Mouse (Mus musculus): ENCODE data around the gene Ptprg. TPM values are rescaled to one million over a fixed set of nuclear protein-coding genes. Genes with fewer than 3 reads are reported as not detected.

Gene Ptprg
- polyA plus RNA-seq, 1 experiment from 2014 or later: 38.7 TPM

GRCm38 (mm10) chr14:11667762-11668161, 114.4 kb downstream of the Ptprg start:
- 29% methylated on average over 3 of the region's 3 CpGs for WGBS
- Histone ChIP-seq H3K4me1 (ENCODE audit: insufficient read depth, low read length) (peaks cover 14% of the 10 kb centered on the region), H3K27ac (ENCODE audit: low read length) (no peak overlapping the region), H3K4me2 (replicated peaks; ENCODE audit: low read depth, low read length) (no peak overlapping the region), H3K4me3 (ENCODE audit: low read length) (no peak overlapping the region), H3K9me3 (ENCODE audit: low read length) (no peaks in the 10 kb centered on the region), H3K36me3 (ENCODE audit: insufficient read depth, low read length) (no peaks in the 10 kb centered on the region), H3K27me3 (ENCODE audit: insufficient read depth, low read length) (no peaks in the 10 kb centered on the region), H3K9ac (replicated peaks; ENCODE audit: low read length) (no peak overlapping the region)
- peak; percentile 57; the same call in 1 of the 2 replicates for ATAC-seq (ENCODE audit: low FRiP score, low TSS enrichment)

GRCm38 (mm10) chr14:11670847-11671246, 117.5 kb downstream of the Ptprg start:
- no peak for ATAC-seq (ENCODE audit: low FRiP score, low TSS enrichment)
- H3K4me3 ChIP-seq (ENCODE audit: low read length): no peak overlapping the region
- 21% methylated on average over 6 of the region's 6 CpGs for WGBS
- no peak overlapping the region for H3K27ac ChIP-seq (ENCODE audit: low read length)
- H3K27me3 ChIP-seq (ENCODE audit: insufficient read depth, low read length): no peaks in the 10 kb centered on the region
- no peaks in the 10 kb centered on the region for H3K9me3 ChIP-seq (ENCODE audit: low read length)
- peaks cover 17% of the 10 kb centered on the region for H3K4me1 ChIP-seq (ENCODE audit: insufficient read depth, low read length)
- H3K9ac ChIP-seq (replicated peaks; ENCODE audit: low read length): no peak overlapping the region
- H3K4me2 ChIP-seq (replicated peaks; ENCODE audit: low read depth, low read length): no peak overlapping the region
- no peaks in the 10 kb centered on the region for H3K36me3 ChIP-seq (ENCODE audit: insufficient read depth, low read length)

- peaks cover 5% of the 10 kb centered on the region for H3K4me1 ChIP-seq (ENCODE audit: insufficient read depth, low read length)
- WGBS: 61% methylated on average over 3 of the region's 3 CpGs
- no peak overlapping the region for H3K9ac ChIP-seq (replicated peaks; ENCODE audit: low read length)
- no peaks in the 10 kb centered on the region for H3K27me3 ChIP-seq (ENCODE audit: insufficient read depth, low read length)
- H3K4me2 ChIP-seq (replicated peaks; ENCODE audit: low read depth, low read length): no peak overlapping the region
- H3K36me3 ChIP-seq (ENCODE audit: insufficient read depth, low read length): no peaks in the 10 kb centered on the region
- H3K9me3 ChIP-seq (ENCODE audit: low read length): no peaks in the 10 kb centered on the region
- H3K27ac ChIP-seq (ENCODE audit: low read length): no peak overlapping the region
- ATAC-seq (ENCODE audit: low FRiP score, low TSS enrichment): no peak
- H3K4me3 ChIP-seq (ENCODE audit: low read length): no peak overlapping the region
Measured at GRCm38 (mm10) chr14:11672981-11673547, 119.7 kb downstream of the Ptprg start.

- WGBS: 81% methylated on average over 4 of the region's 4 CpGs
- Histone ChIP-seq H3K27ac (ENCODE audit: low read length) (no peak overlapping the region), H3K4me2 (replicated peaks; ENCODE audit: low read depth, low read length) (no peak overlapping the region), H3K4me3 (ENCODE audit: low read length) (no peak overlapping the region), H3K9ac (replicated peaks; ENCODE audit: low read length) (no peak overlapping the region), H3K27me3 (ENCODE audit: insufficient read depth, low read length) (no peaks in the 10 kb centered on the region), H3K36me3 (ENCODE audit: insufficient read depth, low read length) (no peaks in the 10 kb centered on the region), H3K9me3 (ENCODE audit: low read length) (no peaks in the 10 kb centered on the region), H3K4me1 (ENCODE audit: insufficient read depth, low read length) (peaks cover 23% of the 10 kb centered on the region)
- ATAC-seq (ENCODE audit: low FRiP score, low TSS enrichment): no peak
Measured at GRCm38 (mm10) chr14:11678201-11678600, 124.9 kb downstream of the Ptprg start.

- no peaks in the 10 kb centered on the region for H3K36me3 ChIP-seq (ENCODE audit: insufficient read depth, low read length)
- no peaks in the 10 kb centered on the region for H3K9me3 ChIP-seq (ENCODE audit: low read length)
- no peaks in the 10 kb centered on the region for H3K27me3 ChIP-seq (ENCODE audit: insufficient read depth, low read length)
- H3K4me3 ChIP-seq (ENCODE audit: low read length): no peak overlapping the region
- no peak for ATAC-seq (ENCODE audit: low FRiP score, low TSS enrichment)
- H3K4me2 ChIP-seq (replicated peaks; ENCODE audit: low read depth, low read length): no peak overlapping the region
- H3K9ac ChIP-seq (replicated peaks; ENCODE audit: low read length): no peak overlapping the region
- H3K27ac ChIP-seq (ENCODE audit: low read length): no peak overlapping the region
- peaks cover 32% of the 10 kb centered on the region for H3K4me1 ChIP-seq (ENCODE audit: insufficient read depth, low read length)
- 69% methylated on average over 3 of the region's 3 CpGs for WGBS
Measured at GRCm38 (mm10) chr14:11679741-11680140, 126.4 kb downstream of the Ptprg start.

- H3K9me3 ChIP-seq (ENCODE audit: low read length): no peaks in the 10 kb centered on the region
- no peak overlapping the region for H3K27ac ChIP-seq (ENCODE audit: low read length)
- H3K4me3 ChIP-seq (ENCODE audit: low read length): no peak overlapping the region
- H3K4me2 ChIP-seq (replicated peaks; ENCODE audit: low read depth, low read length): no peak overlapping the region
- H3K4me1 ChIP-seq (ENCODE audit: insufficient read depth, low read length): peaks cover 32% of the 10 kb centered on the region
- no peaks in the 10 kb centered on the region for H3K27me3 ChIP-seq (ENCODE audit: insufficient read depth, low read length)
- H3K9ac ChIP-seq (replicated peaks; ENCODE audit: low read length): no peak overlapping the region
- WGBS: 83% methylated on average over 2 of the region's 2 CpGs
- no peaks in the 10 kb centered on the region for H3K36me3 ChIP-seq (ENCODE audit: insufficient read depth, low read length)
- ATAC-seq (ENCODE audit: low FRiP score, low TSS enrichment): no peak
Measured at GRCm38 (mm10) chr14:11680621-11681020, 127.3 kb downstream of the Ptprg start.

GRCm38 (mm10) chr14:11682441-11682840, 129.1 kb downstream of the Ptprg start:
- ATAC-seq (ENCODE audit: low FRiP score, low TSS enrichment): no peak; the same call in 1 of the 2 replicates
- Histone ChIP-seq H3K9ac (replicated peaks; ENCODE audit: low read length) (no peak overlapping the region), H3K9me3 (ENCODE audit: low read length) (no peaks in the 10 kb centered on the region), H3K27me3 (ENCODE audit: insufficient read depth, low read length) (no peaks in the 10 kb centered on the region), H3K27ac (ENCODE audit: low read length) (no peak overlapping the region), H3K4me1 (ENCODE audit: insufficient read depth, low read length) (peaks cover 32% of the 10 kb centered on the region), H3K4me2 (replicated peaks; ENCODE audit: low read depth, low read length) (no peak overlapping the region), H3K4me3 (ENCODE audit: low read length) (no peak overlapping the region), H3K36me3 (ENCODE audit: insufficient read depth, low read length) (no peaks in the 10 kb centered on the region)
- whole genome bisulfite sequencing: 26% methylated on average over 3 of the region's 3 CpGs

GRCm38 (mm10) chr14:11683386-11684081, 130.2 kb downstream of the Ptprg start:
- Histone ChIP-seq H3K4me3 (ENCODE audit: low read length) (no peak overlapping the region), H3K27me3 (ENCODE audit: insufficient read depth, low read length) (no peaks in the 10 kb centered on the region), H3K27ac (ENCODE audit: low read length) (peak overlapping the region; percentile 55; the same call in 1 of the 2 replicates), H3K9me3 (ENCODE audit: low read length) (no peaks in the 10 kb centered on the region), H3K9ac (replicated peaks; ENCODE audit: low read length) (no peak overlapping the region), H3K4me1 (ENCODE audit: insufficient read depth, low read length) (peaks cover 32% of the 10 kb centered on the region), H3K4me2 (replicated peaks; ENCODE audit: low read depth, low read length) (no peak overlapping the region), H3K36me3 (ENCODE audit: insufficient read depth, low read length) (no peaks in the 10 kb centered on the region)
- WGBS: 32% methylated on average over 10 of the region's 10 CpGs
- peak; percentile 54 for ATAC-seq (ENCODE audit: low FRiP score, low TSS enrichment)

- WGBS: 31% methylated on average over 2 of the region's 2 CpGs
- ATAC-seq (ENCODE audit: low FRiP score, low TSS enrichment): peak; percentile 52; the same call in 1 of the 2 replicates
- no peaks in the 10 kb centered on the region for H3K9me3 ChIP-seq (ENCODE audit: low read length)
- H3K9ac ChIP-seq (replicated peaks; ENCODE audit: low read length): no peak overlapping the region
- no peaks in the 10 kb centered on the region for H3K36me3 ChIP-seq (ENCODE audit: insufficient read depth, low read length)
- peaks cover 32% of the 10 kb centered on the region for H3K4me1 ChIP-seq (ENCODE audit: insufficient read depth, low read length)
- H3K27ac ChIP-seq (ENCODE audit: low read length): peak overlapping the region; percentile 17; the same call in 1 of the 2 replicates
- H3K4me2 ChIP-seq (replicated peaks; ENCODE audit: low read depth, low read length): no peak overlapping the region
- no peaks in the 10 kb centered on the region for H3K27me3 ChIP-seq (ENCODE audit: insufficient read depth, low read length)
- H3K4me3 ChIP-seq (ENCODE audit: low read length): no peak overlapping the region
Measured at GRCm38 (mm10) chr14:11684104-11684503, 130.8 kb downstream of the Ptprg start.

- 90% methylated on average over 1 of the region's 1 CpGs for WGBS
Measured at GRCm38 (mm10) chr14:11687541-11687940, 134.2 kb downstream of the Ptprg start.

More at GRCm38 (mm10) chr14:11687541-11687940, 134.2 kb downstream of the Ptprg start:
- Histone ChIP-seq H3K4me3 (ENCODE audit: low read length) (no peak overlapping the region), H3K9me3 (ENCODE audit: low read length) (no peaks in the 10 kb centered on the region), H3K4me1 (ENCODE audit: insufficient read depth, low read length) (peaks cover 18% of the 10 kb centered on the region), H3K27ac (ENCODE audit: low read length) (no peak overlapping the region), H3K9ac (replicated peaks; ENCODE audit: low read length) (no peak overlapping the region), H3K36me3 (ENCODE audit: insufficient read depth, low read length) (no peaks in the 10 kb centered on the region), H3K4me2 (replicated peaks; ENCODE audit: low read depth, low read length) (no peak overlapping the region), H3K27me3 (ENCODE audit: insufficient read depth, low read length) (no peaks in the 10 kb centered on the region)
- ATAC-seq (ENCODE audit: low FRiP score, low TSS enrichment): no peak
